Mouse (Mus musculus) liver, embryonic 11.5 days (tissue): ENCODE results near the gene Icmt. TPM values are rescaled to one million over a fixed set of nuclear protein-coding genes. Genes with fewer than 3 reads are reported as not detected.
A peak's percentile ranks its signal among the peaks of the same experiment; 100 is the strongest.

Experiments used
- ATAC-seq: fragments of 200-750 bp; cut with Nextera tagmentation; replicated peaks from 2 replicates; pipeline ENCODE4 v1.8.0; 2017; ENCODE audit warnings: moderate number of reproducible peaks, mild to moderate bottlenecking, moderate TSS enrichment, moderate library complexity; ENCODE audit not compliant: low FRiP score
- DNase-seq: peaks from one replicate; pipeline ENCODE4 v3.0.0-alpha.2; 2017; ENCODE audit warnings: low spot score
- H3K27ac ChIP-seq: fragments of 300-500 bp; sonication (generic); 2 replicates; pipeline ENCODE4 v1.5.1; 2014; ENCODE audit warnings: mild to moderate bottlenecking, low read depth, low read length, control low read depth
- H3K27me3 ChIP-seq: fragments of 300-500 bp; sonication (generic); replicated peaks from 2 replicates; pipeline ENCODE4 v1.6.1; 2014; ENCODE audit warnings: low read length, mixed read lengths; ENCODE audit not compliant: control insufficient read depth, insufficient read depth
- H3K36me3 ChIP-seq: fragments of 300-500 bp; sonication (generic); 2 replicates; pipeline ENCODE4 v1.6.1; 2014; ENCODE audit warnings: mild to moderate bottlenecking, low read length, moderate library complexity, mixed read lengths; ENCODE audit not compliant: control insufficient read depth, insufficient read depth
- H3K4me1 ChIP-seq: fragments of 300-500 bp; sonication (generic); replicated peaks from 2 replicates; pipeline ENCODE4 v1.6.1; 2014; ENCODE audit warnings: low read length, mixed read lengths; ENCODE audit not compliant: control insufficient read depth, insufficient read depth
- H3K4me2 ChIP-seq: fragments of 300-500 bp; sonication (generic); 2 replicates; pipeline ENCODE4 v1.6.1; 2014; ENCODE audit warnings: mild to moderate bottlenecking, control low read depth, moderate library complexity
- H3K4me3 ChIP-seq: fragments of 300-500 bp; sonication (generic); 2 replicates; pipeline ENCODE4 v1.5.1; 2014; ENCODE audit warnings: low read depth, low read length, control low read depth
- H3K9ac ChIP-seq: fragments of 300-500 bp; sonication (generic); 2 replicates; pipeline ENCODE4 v1.6.1; 2014; ENCODE audit warnings: low read depth, low read length, control low read depth
- H3K9me3 ChIP-seq: fragments of 300-500 bp; sonication (generic); 2 replicates; pipeline ENCODE4 v1.6.1; 2016; ENCODE audit warnings: low read length, inconsistent platforms, mixed read lengths; ENCODE audit not compliant: control insufficient read depth
- WGBS: fragments of 180-500 bp; shearing (Covaris S2); extraction: QIAGEN DNeasy Blood & Tissue Kit; methylation state at CpG from one replicate; pipeline ENCODE4 v1.1.7; 2014; 5-methylcytosine and 5-hydroxymethylcytosine counted together
- polyA plus RNA-seq: library from polyadenylated mRNA; unstranded; fragments of >200 nt; fragmentation: Nextera tagmentation; extraction: Ambion mirVana; gene quantifications from 2 replicates; pipeline ENCODE4 v1.2.1, GENCODE M21; 2014

The Icmt gene
- polyA plus RNA-seq, 1 experiment from 2014 or later: 20.6 TPM

- H3K4me3 ChIP-seq: no peak overlapping the region
- peak overlapping the region; percentile 53 for H3K4me2 ChIP-seq
- H3K4me1 ChIP-seq: peaks cover 30% of the 10 kb centered on the region
Measured at GRCm38 (mm10) chr4:152264177-152264530, 32.9 kb upstream of the Icmt start.

GRCm38 (mm10) chr4:152264867-152265568 is 32.0 kb upstream of the Icmt start:
- no peak for ATAC-seq

More at GRCm38 (mm10) chr4:152264177-152264530, 32.9 kb upstream of the Icmt start:
- Histone ChIP-seq H3K9me3 (no peaks in the 10 kb centered on the region), H3K27me3 (no peaks in the 10 kb centered on the region), H3K36me3 (no peaks in the 10 kb centered on the region), H3K9ac (peak overlapping the region; percentile 50), H3K27ac (peak overlapping the region; percentile 32; the same call in 1 of the 2 replicates)
- DNase-seq: no peak
- peak; percentile 13; the same call in 1 of the 2 replicates for ATAC-seq
- 52% methylated on average over 4 of the region's 4 CpGs for WGBS

GRCm38 (mm10) chr4:152265791-152266190 is 31.2 kb upstream of the Icmt start:
- Histone ChIP-seq H3K27me3 (no peaks in the 10 kb centered on the region), H3K27ac (no peak overlapping the region), H3K9ac (no peak overlapping the region), H3K9me3 (no peaks in the 10 kb centered on the region), H3K4me1 (peaks cover 30% of the 10 kb centered on the region), H3K36me3 (no peaks in the 10 kb centered on the region), H3K4me2 (no peak overlapping the region), H3K4me3 (no peak overlapping the region)
- DNase-seq (no peak), ATAC-seq (no peak)
- WGBS: 74% methylated on average over 5 of the region's 5 CpGs

More at GRCm38 (mm10) chr4:152264867-152265568, 32.0 kb upstream of the Icmt start:
- Histone ChIP-seq H3K4me2 (no peak overlapping the region), H3K27ac (no peak overlapping the region), H3K36me3 (no peaks in the 10 kb centered on the region), H3K9me3 (no peaks in the 10 kb centered on the region), H3K27me3 (no peaks in the 10 kb centered on the region), H3K4me1 (peaks cover 30% of the 10 kb centered on the region), H3K4me3 (no peak overlapping the region), H3K9ac (no peak overlapping the region)
- 87% methylated on average over 9 of the region's 9 CpGs for WGBS
- DNase-seq: no peak

- H3K4me3 ChIP-seq: no peak overlapping the region
- no peak overlapping the region for H3K4me2 ChIP-seq
- H3K4me1 ChIP-seq: peaks cover 30% of the 10 kb centered on the region
- H3K27me3 ChIP-seq: no peaks in the 10 kb centered on the region
- H3K9ac ChIP-seq: no peak overlapping the region
- no peaks in the 10 kb centered on the region for H3K9me3 ChIP-seq
- H3K27ac ChIP-seq: no peak overlapping the region
- H3K36me3 ChIP-seq: no peaks in the 10 kb centered on the region
- 70% methylated on average over 10 of the region's 10 CpGs for WGBS
- DNase-seq: no peak
- ATAC-seq: no peak
Measured at GRCm38 (mm10) chr4:152266236-152266895, 30.7 kb upstream of the Icmt start.

- ATAC-seq: no peak
- Histone ChIP-seq H3K9ac (no peak overlapping the region; the same call in 1 of the 2 replicates), H3K4me3 (no peak overlapping the region), H3K27ac (no peak overlapping the region; the same call in 1 of the 2 replicates), H3K4me1 (peaks cover 25% of the 10 kb centered on the region), H3K27me3 (no peaks in the 10 kb centered on the region; the same call in none of the 2 replicates), H3K9me3 (no peaks in the 10 kb centered on the region), H3K4me2 (no peak overlapping the region), H3K36me3 (no peaks in the 10 kb centered on the region)
- 77% methylated on average over 13 of the region's 13 CpGs for WGBS
- DNase-seq: no peak
Measured at GRCm38 (mm10) chr4:152267748-152268369, 29.2 kb upstream of the Icmt start.

GRCm38 (mm10) chr4:152269967-152270366 is 27.1 kb upstream of the Icmt start:
- no peak overlapping the region for H3K9ac ChIP-seq
- no peaks in the 10 kb centered on the region for H3K9me3 ChIP-seq
- 85% methylated on average over 13 of the region's 13 CpGs for WGBS
- H3K27me3 ChIP-seq: peaks cover 21% of the 10 kb centered on the region
- H3K36me3 ChIP-seq: no peaks in the 10 kb centered on the region
- no peak overlapping the region for H3K27ac ChIP-seq
- DNase-seq (no peak), ATAC-seq (no peak)
- peaks cover 11% of the 10 kb centered on the region for H3K4me1 ChIP-seq
- no peak overlapping the region for H3K4me3 ChIP-seq
- H3K4me2 ChIP-seq: no peak overlapping the region

- no peaks in the 10 kb centered on the region for H3K36me3 ChIP-seq
- no peak overlapping the region for H3K27ac ChIP-seq
- peaks cover 11% of the 10 kb centered on the region for H3K4me1 ChIP-seq
- H3K27me3 ChIP-seq: peaks cover 27% of the 10 kb centered on the region
- H3K9me3 ChIP-seq: no peaks in the 10 kb centered on the region
- no peak overlapping the region for H3K4me2 ChIP-seq
- WGBS: 87% methylated on average over 9 of the region's 9 CpGs
- DNase-seq (no peak), ATAC-seq (no peak)
- no peak overlapping the region for H3K9ac ChIP-seq
- no peak overlapping the region for H3K4me3 ChIP-seq
Measured at GRCm38 (mm10) chr4:152270599-152270998, 26.4 kb upstream of the Icmt start.

- no peak overlapping the region for H3K27ac ChIP-seq
Measured at GRCm38 (mm10) chr4:152271334-152271733, 25.7 kb upstream of the Icmt start.

More at GRCm38 (mm10) chr4:152271334-152271733, 25.7 kb upstream of the Icmt start:
- peaks cover 11% of the 10 kb centered on the region for H3K4me1 ChIP-seq
- H3K4me2 ChIP-seq: no peak overlapping the region
- peaks cover 34% of the 10 kb centered on the region for H3K27me3 ChIP-seq
- no peak overlapping the region for H3K9ac ChIP-seq
- no peak overlapping the region for H3K4me3 ChIP-seq
- H3K9me3 ChIP-seq: no peaks in the 10 kb centered on the region
- no peak for DNase-seq
- WGBS: 94% methylated on average over 11 of the region's 11 CpGs
- no peaks in the 10 kb centered on the region for H3K36me3 ChIP-seq
- ATAC-seq: no peak
